ENCODE assay signal across 12 mouse cellular contexts in the genomic region with DNA sequence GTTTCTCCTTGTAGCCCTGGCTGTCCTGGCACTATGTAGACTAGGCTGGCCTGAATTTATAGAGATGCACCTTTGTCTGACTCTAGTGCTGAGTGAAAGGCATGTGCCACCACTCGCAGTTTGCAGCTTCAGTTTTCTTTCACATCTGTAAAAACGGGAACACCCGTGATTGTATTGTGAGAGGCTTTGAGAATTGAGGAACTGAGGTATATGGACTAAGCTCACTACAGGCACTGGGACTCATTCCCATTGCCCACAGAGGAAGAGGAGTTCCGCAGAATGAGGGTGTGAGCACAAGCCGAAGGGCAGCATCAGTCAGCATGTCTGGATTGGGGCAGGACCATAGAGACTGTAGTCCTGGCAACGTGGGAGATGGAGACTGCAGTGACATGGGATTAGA. TPM values are rescaled to one million over a fixed set of nuclear protein-coding genes. Genes with fewer than 3 reads are reported as not detected.
DNase-seq lines count a peak whose midpoint lies in the region; ATAC-seq lines count a peak whose summit lies in the region.
"Had no signal": no experiment of that assay in that cellular context is flagged by ENCODE, and none has a peak within 500 bp of the region (broad histone marks: within the 10 kb centered on the region; RNA-seq: fewer than 3 reads in every experiment).

No protein-coding gene starts in this region.

- H3K9me3 ChIP-seq in kidney, embryonic 15.5 days (replicated peaks): no peaks in the 10 kb centered on the region
- no peaks in the 10 kb centered on the region for H3K9me3 ChIP-seq in embryonic facial prominence, embryonic 14.5 days (ENCODE audit: control insufficient read depth, low read length)
- H3K9me3 ChIP-seq: midbrain, embryonic 12.5 days had no signal

- H3K27me3 ChIP-seq in kidney, embryonic 15.5 days: peaks cover 19% of the 10 kb centered on the region; the same call in 1 of the 2 replicates
- no peaks in the 10 kb centered on the region for H3K27me3 ChIP-seq in embryonic facial prominence, embryonic 14.5 days (replicated peaks; ENCODE audit: control insufficient read depth, insufficient read depth, low read length)

- peaks cover 18% of the 10 kb centered on the region for H3K4me1 ChIP-seq in kidney, embryonic 15.5 days
- peaks cover 4% of the 10 kb centered on the region for H3K4me1 ChIP-seq in embryonic facial prominence, embryonic 14.5 days (ENCODE audit: control insufficient read depth, insufficient read depth, low read length)

- DNase-seq in kidney, adult 11 months: no peak
- DNase-seq in R1 (ENCODE audit: low read depth, low spot score): peak; percentile 7
- DNase-seq in embryonic facial prominence, embryonic 14.5 days (ENCODE audit: low spot score): no peak
- no peak for DNase-seq in retina, embryonic 14.5 days (ENCODE audit: low spot score)
- no peak for DNase-seq in spleen, adult 18-20 months
- DNase-seq in spleen, adult 12 weeks (ENCODE audit: low spot score): no peak
- DNase-seq: cerebellum, postnatal 14 days; right cerebral cortex, postnatal 14 days had no signal

- H3K4me2 ChIP-seq in kidney, embryonic 15.5 days: 0 out of 2 replicates have a peak overlapping the region, but pooled peaks have one; percentile 98
- H3K4me2 ChIP-seq in embryonic facial prominence, embryonic 14.5 days (ENCODE audit: low read depth, low read length): peak overlapping the region; percentile 93; the same call in 1 of the 2 replicates

- no peak overlapping the region for H3K27ac ChIP-seq in kidney, embryonic 15.5 days
- no peak overlapping the region for H3K27ac ChIP-seq in embryonic facial prominence, embryonic 14.5 days (replicated peaks; ENCODE audit: low read depth, low read length)

- H3K9ac ChIP-seq in kidney, embryonic 15.5 days: no peak overlapping the region
- no peak overlapping the region for H3K9ac ChIP-seq in embryonic facial prominence, embryonic 14.5 days (ENCODE audit: low read depth, low read length)
- H3K9ac ChIP-seq: midbrain, embryonic 12.5 days had no signal

- ATAC-seq in kidney, embryonic 15.5 days (replicated peaks; ENCODE audit: low FRiP score): no peak
- ATAC-seq in embryonic facial prominence, embryonic 14.5 days (ENCODE audit: low read depth): no peak
- peak; percentile 65 for ATAC-seq in megakaryocyte, adult 5-6 weeks (ENCODE audit: poor library complexity, severe bottlenecking)

- H3K36me3 ChIP-seq in kidney, embryonic 15.5 days: no peaks in the 10 kb centered on the region
- no peaks in the 10 kb centered on the region for H3K36me3 ChIP-seq in embryonic facial prominence, embryonic 14.5 days (ENCODE audit: control insufficient read depth, insufficient read depth, low read length)
- H3K36me3 ChIP-seq: midbrain, embryonic 12.5 days had no signal

- WGBS in kidney, embryonic 15.5 days: 71% methylated on average over 6 of the region's 6 CpGs
- WGBS in embryonic facial prominence, embryonic 14.5 days: 66% methylated on average over 6 of the region's 6 CpGs

- H3K4me3 ChIP-seq in kidney, embryonic 15.5 days (replicated peaks): no peak overlapping the region
- no peak overlapping the region for H3K4me3 ChIP-seq in embryonic facial prominence, embryonic 14.5 days (ENCODE audit: low read depth, low read length)

RNA-seq across cellular contexts. Expression of a gene that starts 1.2 kb away (rescaled TPM):
- polyA plus RNA-seq in kidney, embryonic 15.5 days (2015; fragmentation: Nextera tagmentation; extraction: Ambion mirVana): 29.0 and 31.2 TPM in 2 replicates
- 33.4 and 38.6 TPM in 2 replicates for polyA plus RNA-seq in embryonic facial prominence, embryonic 14.5 days (2014; fragmentation: Nextera tagmentation; extraction: Ambion mirVana)
- total RNA-seq in megakaryocyte, adult 5-6 weeks (2015): 10.8 and 11.3 TPM in 2 replicates
- total RNA-seq in megakaryocyte, adult 5-6 weeks (2017): 9.1 and 14.0 TPM in 2 replicates

RNA-seq across cellular contexts. Expression of a gene that starts 42.8 kb away (rescaled TPM):
- 19.1 and 22.6 TPM in 2 replicates for polyA plus RNA-seq in kidney, embryonic 15.5 days (2015; fragmentation: Nextera tagmentation; extraction: Ambion mirVana)
- 16.5 and 18.2 TPM in 2 replicates for polyA plus RNA-seq in embryonic facial prominence, embryonic 14.5 days (2014; fragmentation: Nextera tagmentation; extraction: Ambion mirVana)
- total RNA-seq in megakaryocyte, adult 5-6 weeks (2015): 37.2 and 42.4 TPM in 2 replicates
- 43.1 and 50.8 TPM in 2 replicates for total RNA-seq in megakaryocyte, adult 5-6 weeks (2017)

RNA-seq across cellular contexts. Expression of a gene that starts 54.7 kb away (rescaled TPM):
- 6.6 and 7.7 TPM in 2 replicates for polyA plus RNA-seq in kidney, embryonic 15.5 days (2015; fragmentation: Nextera tagmentation; extraction: Ambion mirVana)
- 2.2 and 2.5 TPM in 2 replicates for polyA plus RNA-seq in embryonic facial prominence, embryonic 14.5 days (2014; fragmentation: Nextera tagmentation; extraction: Ambion mirVana)
- total RNA-seq in megakaryocyte, adult 5-6 weeks (2015): 1.6 TPM in 2 replicates
- 1.4 and 3.0 TPM in 2 replicates for total RNA-seq in megakaryocyte, adult 5-6 weeks (2017)
- total RNA-seq: left cerebral cortex, adult 2 months had no signal
